Mouse (Mus musculus) olfactory bulb, adult 2 months (tissue): Measurements from ENCODE around the gene Nebl. TPM values are rescaled to one million over a fixed set of nuclear protein-coding genes. Genes with fewer than 3 reads are reported as not detected.
A peak's percentile ranks its signal among the peaks of the same experiment; 100 is the strongest.

Experiments
- H3K27ac ChIP-seq: fragments of 200-500 bp; 2 replicates; pipeline ENCODE4 v1.5.1; 2012; ENCODE audit warnings: low read depth, low read length; ENCODE audit not compliant: insufficient read depth
- H3K4me1 ChIP-seq: fragments of 200-500 bp; 2 replicates; pipeline ENCODE4 v1.6.1; 2012; ENCODE audit warnings: low read length; ENCODE audit not compliant: control insufficient read depth, insufficient read depth
- H3K4me3 ChIP-seq: fragments of 200-500 bp; 2 replicates; pipeline ENCODE4 v1.5.1; 2012; ENCODE audit warnings: mild to moderate bottlenecking, low read depth, low read length, moderate library complexity; ENCODE audit not compliant: insufficient read depth
- CTCF ChIP-seq: fragments of 200-500 bp; IDR thresholded peaks from 2 replicates; pipeline ENCODE4 v1.5.1; 2012; ENCODE audit warnings: low read depth, mild to moderate bottlenecking, low read length, moderate library complexity; ENCODE audit not compliant: insufficient read depth
- POLR2A ChIP-seq: fragments of 200-500 bp; IDR thresholded peaks from 2 replicates; pipeline ENCODE4 v1.6.1; 2012; ENCODE audit warnings: mild to moderate bottlenecking, low read depth, low read length, moderate library complexity; ENCODE audit not compliant: insufficient read depth
- WGBS: fragments of 180-500 bp; shearing (Covaris S2); methylation state at CpG from one replicate; pipeline ENCODE4 v1.1.7; 2018; 5-methylcytosine and 5-hydroxymethylcytosine counted together
- polyA plus RNA-seq: library from polyadenylated mRNA; stranded (reverse); fragments of >200 nt; gene quantifications from 2 replicates; pipeline ENCODE4 v1.2.4, GENCODE M21; 2012; ENCODE audit warnings: low replicate concordance; ENCODE audit not compliant: missing spikeins, insufficient read depth, insufficient read length

Gene Nebl
- polyA plus RNA-seq, 1 experiment, result 392 TPM

GRCm38 (mm10) chr2:17549895-17550558, 181.2 kb downstream of the Nebl start:
- TF ChIP-seq CTCF (no peak), POLR2A (no peak)
- 66% methylated on average over 4 of the region's 4 CpGs for WGBS
- Histone ChIP-seq H3K4me3 (no peak overlapping the region), H3K27ac (no peak overlapping the region), H3K4me1 (peaks cover 2% of the 10 kb centered on the region; the same call in 1 of the 2 replicates)

- 57% methylated on average over 3 of the region's 3 CpGs for WGBS
- H3K4me1 ChIP-seq, result peaks cover 2% of the 10 kb centered on the region; the same call in 1 of the 2 replicates
- no peak overlapping the region for H3K4me3 ChIP-seq
- no peak for TF ChIP-seq POLR2A
- no peak for TF ChIP-seq CTCF
- H3K27ac ChIP-seq, result no peak overlapping the region
Measured at GRCm38 (mm10) chr2:17546354-17546948, 184.8 kb downstream of the Nebl start.

GRCm38 (mm10) chr2:17539737-17540136, 191.5 kb downstream of the Nebl start:
- H3K27ac ChIP-seq, result no peak overlapping the region
- 91% methylated on average over 10 of the region's 10 CpGs for WGBS
- H3K4me3 ChIP-seq, result no peak overlapping the region
- no peak for TF ChIP-seq POLR2A
- TF ChIP-seq CTCF, result no peak
- H3K4me1 ChIP-seq, result no peaks in the 10 kb centered on the region

GRCm38 (mm10) chr2:17538493-17538892, 192.8 kb downstream of the Nebl start:
- Histone ChIP-seq H3K4me3 (no peak overlapping the region), H3K27ac (no peak overlapping the region), H3K4me1 (no peaks in the 10 kb centered on the region)
- WGBS, result 90% methylated on average over 4 of the region's 4 CpGs
- TF ChIP-seq POLR2A, result no peak

- Histone ChIP-seq H3K27ac (peak overlapping the region; percentile 25; the same call in 1 of the 2 replicates), H3K4me1 (peaks cover 4% of the 10 kb centered on the region), H3K4me3 (no peak overlapping the region)
- TF ChIP-seq CTCF (no peak), POLR2A (no peak)
- 43% methylated on average over 12 of the region's 12 CpGs for WGBS
Measured at GRCm38 (mm10) chr2:17531355-17532105, 199.7 kb downstream of the Nebl start.

- 94% methylated on average over 5 of the region's 5 CpGs for WGBS
- Histone ChIP-seq H3K4me3 (no peak overlapping the region), H3K4me1 (no peaks in the 10 kb centered on the region), H3K27ac (no peak overlapping the region)
- TF ChIP-seq POLR2A (no peak), CTCF (no peak)
Measured at GRCm38 (mm10) chr2:17525739-17526526, 205.3 kb downstream of the Nebl start.

- Histone ChIP-seq H3K4me1 (no peaks in the 10 kb centered on the region), H3K27ac (no peak overlapping the region), H3K4me3 (no peak overlapping the region)
- 68% methylated on average over 4 of the region's 4 CpGs for WGBS
- no peak for TF ChIP-seq POLR2A
- TF ChIP-seq CTCF, result no peak
Measured at GRCm38 (mm10) chr2:17525211-17525610, 206.1 kb downstream of the Nebl start.

GRCm38 (mm10) chr2:17524205-17524978, 206.9 kb downstream of the Nebl start:
- no peak for TF ChIP-seq CTCF
- no peak for TF ChIP-seq POLR2A
- no peak overlapping the region for H3K4me3 ChIP-seq
- WGBS, result 80% methylated on average over 10 of the region's 10 CpGs
- no peak overlapping the region for H3K27ac ChIP-seq
- H3K4me1 ChIP-seq, result no peaks in the 10 kb centered on the region
